ENCODE assay signal across 8 mouse cellular contexts in genomic region chr11:83271151-83271950, GRCm38 (mm10). TPM values are rescaled to one million over a fixed set of nuclear protein-coding genes. Genes with fewer than 3 reads are reported as not detected.
DNase-seq lines count a peak whose midpoint lies in the region; ATAC-seq and TF ChIP-seq lines count a peak whose summit lies in the region.

No protein-coding gene starts in this region.

- no peaks in the 10 kb centered on the region for H3K9me3 ChIP-seq in megakaryocyte, embryonic 14.5 days

- intact Hi-C loops in gastrocnemius, adult 2 months (cut with DNase I), result loop anchor here (2.0 kb wide), 1 partner anchor 19 kb away; no protein-coding TSS in a partner anchor

- peak; percentile 73 for ATAC-seq in common myeloid progenitor, adult 5-6 weeks (replicated peaks; ENCODE audit: low read depth, poor library complexity, severe bottlenecking)

- H3K4me3 ChIP-seq in gastrocnemius, adult 2 months, result peak overlapping the region; percentile 75
- H3K4me3 ChIP-seq in megakaryocyte, embryonic 14.5 days (replicated peaks), result peak overlapping the region; percentile 94

- DNase-seq in ZHBTc4 (ENCODE audit: low read depth, low spot score), result peak; percentile 88
- peak; percentile 84 for DNase-seq in gastrocnemius, adult 2 months
- peak; percentile 91 for DNase-seq in hindlimb bud, embryonic 11.5 days (ENCODE audit: extremely low spot score, low read depth, low spot score)
- DNase-seq in left cerebral cortex, adult 8-10 months (ENCODE audit: low spot score in 2 of 2), result peak; percentile 69 to 76
- DNase-seq in right cerebral cortex, postnatal 10 days (ENCODE audit: low spot score in 2 of 2), result peak; percentile 85 to 88
- peak; percentile 69 to 75 for DNase-seq in urinary bladder, postnatal 4 days (ENCODE audit: low spot score in 2 of 2)

- 0 out of 2 replicates have a peak, but pooled peaks have one; percentile 1 for TF ChIP-seq CTCF in gastrocnemius, adult 2 months (IDR thresholded peaks at IDR 0.05)

- peaks cover 9% of the 10 kb centered on the region for H3K27me3 ChIP-seq in megakaryocyte, embryonic 14.5 days (replicated peaks)

- peak overlapping the region; percentile 95 for H3K27ac ChIP-seq in gastrocnemius, adult 2 months

- H3K36me3 ChIP-seq in megakaryocyte, embryonic 14.5 days (replicated peaks; ENCODE audit: low read length), result peaks cover 10% of the 10 kb centered on the region

- H3K4me1 ChIP-seq in megakaryocyte, embryonic 14.5 days, result peaks cover 58% of the 10 kb centered on the region

RNA-seq across cellular contexts. Expression of gene Slfn14, which starts 15.2 kb away (rescaled TPM):
- total RNA-seq in common myeloid progenitor, adult 5-6 weeks (2017), result 0.05 TPM in 1 of 2 replicates, not detected in the other
- not detected for total RNA-seq in gastrocnemius, adult 2 months (2021)
- not detected for total RNA-seq in left cerebral cortex, adult 8-10 months (2022)
- 1.4 TPM in 1 of 2 replicates, not detected in the other for polyA plus RNA-seq in megakaryocyte, embryonic 14.5 days (2012; ENCODE audit: insufficient read depth, low replicate concordance)

RNA-seq across cellular contexts. Expression of gene Ap2b1, which starts 27.5 kb away (rescaled TPM):
- total RNA-seq in common myeloid progenitor, adult 5-6 weeks (2017), result 51.7 and 80.9 TPM in 2 replicates
- total RNA-seq in gastrocnemius, adult 2 months (2021), result 10 to 100 TPM; 28.8 to 36.0 TPM
- 100 to 1,000 TPM; 255 to 290 (median 271) TPM for total RNA-seq in left cerebral cortex, adult 8-10 months (2022)
- 3.7 and 13.6 TPM in 2 replicates for polyA plus RNA-seq in megakaryocyte, embryonic 14.5 days (2012; ENCODE audit: insufficient read depth, low replicate concordance)

RNA-seq across cellular contexts. Expression of gene Pex12, which starts 31.0 kb away (rescaled TPM):
- total RNA-seq in common myeloid progenitor, adult 5-6 weeks (2017), result 8.2 and 11.5 TPM in 2 replicates
- total RNA-seq in gastrocnemius, adult 2 months (2021), result 10 to 100 TPM; 10.7 to 15.1 TPM
- total RNA-seq in left cerebral cortex, adult 8-10 months (2022), result 10 to 100 TPM; 13.0 to 15.0 (median 13.8) TPM
- polyA plus RNA-seq in megakaryocyte, embryonic 14.5 days (2012; ENCODE audit: insufficient read depth, low replicate concordance), result 2.2 and 9.8 TPM in 2 replicates

Comparison
In these comparisons a context has a peak if more than half of its experiments do, and no peak if none do; other contexts are left out.
1. Peak in every context shown above with its lines: DNase-seq, ATAC-seq, H3K4me3 ChIP-seq and H3K27ac ChIP-seq.